Mouse (Mus musculus) kidney, embryonic 16.5 days (tissue): Measurements from ENCODE around the gene Ap5z1. TPM values are rescaled to one million over a fixed set of nuclear protein-coding genes. Genes with fewer than 3 reads are reported as not detected.
A peak's percentile ranks its signal among the peaks of the same experiment; 100 is the strongest.

Experiments used
- ATAC-seq: fragments of 200-750 bp; cut with Nextera tagmentation; 2 replicates; pipeline ENCODE4 v1.8.0; 2017; ENCODE audit warnings: moderate TSS enrichment; ENCODE audit not compliant: low FRiP score, low TSS enrichment
- H3K27ac ChIP-seq: fragments of 300-500 bp; sonication (generic); 2 replicates; pipeline ENCODE4 v1.5.1; 2014; ENCODE audit warnings: low read length
- H3K27me3 ChIP-seq: fragments of 300-500 bp; sonication (generic); 2 replicates; pipeline ENCODE4 v1.6.1; 2014; ENCODE audit warnings: low read length, control low read depth, mixed read lengths; ENCODE audit not compliant: insufficient read depth
- H3K36me3 ChIP-seq: fragments of 300-500 bp; sonication (generic); 2 replicates; pipeline ENCODE4 v1.6.1; 2014; ENCODE audit warnings: low read length, control low read depth, mixed read lengths; ENCODE audit not compliant: insufficient read depth
- H3K4me1 ChIP-seq: fragments of 300-500 bp; sonication (generic); 2 replicates; pipeline ENCODE4 v1.6.1; 2014; ENCODE audit warnings: low read length, control low read depth, mixed read lengths; ENCODE audit not compliant: insufficient read depth
- H3K4me2 ChIP-seq: fragments of 300-500 bp; sonication (generic); replicated peaks from 2 replicates; pipeline ENCODE4 v1.6.1; 2014; ENCODE audit warnings: low read depth, low read length
- H3K4me3 ChIP-seq: fragments of 300-500 bp; sonication (generic); 2 replicates; pipeline ENCODE4 v1.5.1; 2014; ENCODE audit warnings: mild to moderate bottlenecking, low read length
- H3K9ac ChIP-seq: fragments of 300-500 bp; sonication (generic); replicated peaks from 2 replicates; pipeline ENCODE4 v1.6.1; 2014; ENCODE audit warnings: low read length
- H3K9me3 ChIP-seq: fragments of 300-500 bp; sonication (generic); 2 replicates; pipeline ENCODE4 v1.6.1; 2016; ENCODE audit warnings: low read length, control low read depth
- WGBS: fragments of 180-500 bp; shearing (Covaris S2); extraction: QIAGEN DNeasy Blood & Tissue Kit; methylation state at CpG from one replicate; pipeline ENCODE4 v1.1.7; 2014; 5-methylcytosine and 5-hydroxymethylcytosine counted together
- polyA plus RNA-seq: library from polyadenylated mRNA; unstranded; fragments of >200 nt; fragmentation: Nextera tagmentation; extraction: Ambion mirVana; gene quantifications from 2 replicates; pipeline ENCODE4 v1.2.1, GENCODE M21; 2015

Ap5z1 gene
- polyA plus RNA-seq, 1 experiment from 2014 or later: 13.2 TPM

GRCm38 (mm10) chr5:142445709-142446108 lies 18.0 kb upstream of the Ap5z1 start:
- H3K9ac ChIP-seq: no peak overlapping the region
- H3K27ac ChIP-seq: no peak overlapping the region; the same call in 1 of the 2 replicates
- 56% methylated on average over 8 of the region's 8 CpGs for WGBS
- H3K4me3 ChIP-seq: no peak overlapping the region
- peaks cover 47% of the 10 kb centered on the region for H3K4me1 ChIP-seq
- no peak for ATAC-seq
- no peaks in the 10 kb centered on the region for H3K9me3 ChIP-seq
- no peak overlapping the region for H3K4me2 ChIP-seq
- H3K36me3 ChIP-seq: peaks cover 20% of the 10 kb centered on the region
- no peaks in the 10 kb centered on the region for H3K27me3 ChIP-seq

GRCm38 (mm10) chr5:142448076-142448475 lies 15.7 kb upstream of the Ap5z1 start:
- H3K27ac ChIP-seq: no peak overlapping the region
- H3K36me3 ChIP-seq: peaks cover 26% of the 10 kb centered on the region
- no peaks in the 10 kb centered on the region for H3K27me3 ChIP-seq
- H3K4me1 ChIP-seq: peaks cover 25% of the 10 kb centered on the region
- no peaks in the 10 kb centered on the region for H3K9me3 ChIP-seq
- no peak overlapping the region for H3K4me2 ChIP-seq
- peak; percentile 52 for ATAC-seq
- no peak overlapping the region; the same call in 1 of the 2 replicates for H3K9ac ChIP-seq
- WGBS: 9% methylated on average over 9 of the region's 9 CpGs
- peak overlapping the region; percentile 8; the same call in 1 of the 2 replicates for H3K4me3 ChIP-seq

- peaks cover 19% of the 10 kb centered on the region for H3K4me1 ChIP-seq
- no peak overlapping the region for H3K4me3 ChIP-seq
- H3K9ac ChIP-seq: no peak overlapping the region
- no peaks in the 10 kb centered on the region for H3K27me3 ChIP-seq
- H3K9me3 ChIP-seq: no peaks in the 10 kb centered on the region
- H3K4me2 ChIP-seq: no peak overlapping the region
- WGBS: 71% methylated on average over 12 of the region's 12 CpGs
- H3K36me3 ChIP-seq: peaks cover 31% of the 10 kb centered on the region
- no peak overlapping the region for H3K27ac ChIP-seq
- no peak for ATAC-seq
These were observed 15.1 kb upstream of the Ap5z1 start for GRCm38 (mm10) chr5:142448623-142449022.

GRCm38 (mm10) chr5:142450846-142451245 lies 12.9 kb upstream of the Ap5z1 start:
- H3K9ac ChIP-seq: no peak overlapping the region
- H3K27ac ChIP-seq: no peak overlapping the region
- no peak for ATAC-seq
- H3K9me3 ChIP-seq: no peaks in the 10 kb centered on the region
- H3K27me3 ChIP-seq: no peaks in the 10 kb centered on the region
- H3K4me1 ChIP-seq: peaks cover 6% of the 10 kb centered on the region
- no peak overlapping the region for H3K4me2 ChIP-seq
- peaks cover 51% of the 10 kb centered on the region for H3K36me3 ChIP-seq
- no peak overlapping the region for H3K4me3 ChIP-seq
- WGBS: 93% methylated on average over 9 of the region's 9 CpGs

- Histone ChIP-seq H3K4me1 (peaks cover 5% of the 10 kb centered on the region), H3K9ac (no peak overlapping the region), H3K36me3 (peaks cover 59% of the 10 kb centered on the region), H3K27ac (no peak overlapping the region), H3K4me3 (no peak overlapping the region), H3K27me3 (no peaks in the 10 kb centered on the region), H3K4me2 (no peak overlapping the region), H3K9me3 (no peaks in the 10 kb centered on the region)
- 15% methylated on average over 1 of the region's 1 CpGs for whole genome bisulfite sequencing
- peak; percentile 57; the same call in 1 of the 2 replicates for ATAC-seq
These were observed 12.0 kb upstream of the Ap5z1 start for GRCm38 (mm10) chr5:142451759-142452158.

GRCm38 (mm10) chr5:142453742-142454141 lies 10.0 kb upstream of the Ap5z1 start:
- H3K27ac ChIP-seq: no peak overlapping the region
- no peaks in the 10 kb centered on the region for H3K9me3 ChIP-seq
- no peak overlapping the region for H3K4me2 ChIP-seq
- ATAC-seq: no peak
- 95% methylated on average over 13 of the region's 13 CpGs for WGBS
- no peaks in the 10 kb centered on the region for H3K27me3 ChIP-seq
- no peak overlapping the region for H3K9ac ChIP-seq
- no peak overlapping the region for H3K4me3 ChIP-seq
- 0 out of 2 replicates have a peak, but pooled peaks cover 3% of the 10 kb centered on the region for H3K4me1 ChIP-seq
- H3K36me3 ChIP-seq: peaks cover 74% of the 10 kb centered on the region

- Histone ChIP-seq H3K9ac (no peak overlapping the region), H3K9me3 (no peaks in the 10 kb centered on the region), H3K4me3 (no peak overlapping the region), H3K27ac (peak overlapping the region; percentile 61; the same call in 1 of the 2 replicates), H3K27me3 (no peaks in the 10 kb centered on the region), H3K4me2 (no peak overlapping the region), H3K4me1 (0 out of 2 replicates have a peak, but pooled peaks cover 3% of the 10 kb centered on the region), H3K36me3 (peaks cover 52% of the 10 kb centered on the region)
- 68% methylated on average over 15 of the region's 15 CpGs for WGBS
- ATAC-seq: no peak
These were observed 7.4 kb upstream of the Ap5z1 start for GRCm38 (mm10) chr5:142456318-142456717.

GRCm38 (mm10) chr5:142457345-142457744 lies 6.4 kb upstream of the Ap5z1 start:
- peak overlapping the region; percentile 61 for H3K27ac ChIP-seq
- no peaks in the 10 kb centered on the region for H3K9me3 ChIP-seq
- peaks cover 57% of the 10 kb centered on the region for H3K36me3 ChIP-seq
- 0 out of 2 replicates have a peak, but pooled peaks cover 3% of the 10 kb centered on the region for H3K4me1 ChIP-seq
- H3K4me3 ChIP-seq: no peak overlapping the region
- H3K27me3 ChIP-seq: no peaks in the 10 kb centered on the region
- no peak overlapping the region; the same call in 1 of the 2 replicates for H3K9ac ChIP-seq
- ATAC-seq: peak; percentile 36
- 31% methylated on average over 10 of the region's 10 CpGs for WGBS
- no peak overlapping the region for H3K4me2 ChIP-seq

- Histone ChIP-seq H3K4me1 (0 out of 2 replicates have a peak, but pooled peaks cover 6% of the 10 kb centered on the region), H3K27ac (no peak overlapping the region), H3K4me3 (no peak overlapping the region), H3K27me3 (no peaks in the 10 kb centered on the region), H3K4me2 (no peak overlapping the region), H3K36me3 (peaks cover 48% of the 10 kb centered on the region), H3K9ac (no peak overlapping the region), H3K9me3 (no peaks in the 10 kb centered on the region)
- WGBS: 88% methylated on average over 17 of the region's 17 CpGs
- ATAC-seq: no peak
These were observed 4.8 kb upstream of the Ap5z1 start for GRCm38 (mm10) chr5:142458791-142459557.

GRCm38 (mm10) chr5:142459834-142460233 lies 3.9 kb upstream of the Ap5z1 start:
- Histone ChIP-seq H3K27me3 (no peaks in the 10 kb centered on the region), H3K9ac (no peak overlapping the region), H3K36me3 (peaks cover 39% of the 10 kb centered on the region), H3K4me3 (no peak overlapping the region), H3K9me3 (no peaks in the 10 kb centered on the region), H3K4me2 (no peak overlapping the region), H3K4me1 (peaks cover 11% of the 10 kb centered on the region; the same call in 1 of the 2 replicates), H3K27ac (no peak overlapping the region)
- ATAC-seq: no peak
- 76% methylated on average over 5 of the region's 5 CpGs for WGBS
